In the genomic region with DNA sequence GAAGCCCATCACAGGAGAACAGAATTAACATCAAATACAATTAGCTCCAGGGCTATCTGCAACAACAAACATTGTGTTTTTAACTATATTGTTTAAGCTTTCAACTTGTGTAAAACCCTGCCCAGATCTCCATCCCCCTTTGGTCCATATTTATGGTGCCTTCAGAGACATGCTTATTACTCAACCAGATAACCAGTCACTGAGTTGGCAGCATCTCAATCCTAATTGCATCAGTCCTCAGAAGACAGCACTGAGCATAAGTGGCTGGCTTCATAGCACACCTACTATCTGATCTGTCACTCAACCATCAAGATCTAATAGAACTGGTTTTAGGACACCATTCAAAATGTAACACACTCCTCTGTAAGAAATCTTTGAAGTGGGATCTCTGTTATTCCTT, we compare ENCODE assay signal across 28 mouse cellular contexts. TPM values are rescaled to one million over a fixed set of nuclear protein-coding genes. Genes with fewer than 3 reads are reported as not detected.
A peak's percentile ranks its signal among the peaks of the same experiment; 100 is the strongest.
DNase-seq lines count a peak whose midpoint lies in the region; ATAC-seq and TF ChIP-seq lines count a peak whose summit lies in the region.
"Had no signal": no experiment of that assay in that cellular context is flagged by ENCODE, and none has a peak within 500 bp of the region (broad histone marks: within the 10 kb centered on the region; RNA-seq: fewer than 3 reads in every experiment).

No protein-coding gene starts in this region.

- H3K9ac ChIP-seq in midbrain, embryonic 11.5 days (ENCODE audit: low read length), result no peak overlapping the region
- no peak overlapping the region for H3K9ac ChIP-seq in midbrain, embryonic 13.5 days (replicated peaks)
- H3K9ac ChIP-seq in midbrain, embryonic 14.5 days (replicated peaks; ENCODE audit: low read length), result no peak overlapping the region
- H3K9ac ChIP-seq: embryonic facial prominence, embryonic 12.5 days; forebrain, embryonic 15.5 days; heart, embryonic 12.5 days; hindbrain, embryonic 14.5 days; intestine, embryonic 15.5 days had no signal

- no peak overlapping the region for H3K4me2 ChIP-seq in midbrain, embryonic 11.5 days
- H3K4me2 ChIP-seq in midbrain, embryonic 13.5 days (replicated peaks), result no peak overlapping the region
- no peak overlapping the region for H3K4me2 ChIP-seq in myocyte (ENCODE audit: low read depth)
- H3K4me2 ChIP-seq in midbrain, embryonic 14.5 days (ENCODE audit: low read length), result no peak overlapping the region
- H3K4me2 ChIP-seq: embryonic facial prominence, embryonic 12.5 days; forebrain, embryonic 15.5 days; heart, embryonic 12.5 days; hindbrain, embryonic 14.5 days; intestine, embryonic 15.5 days had no signal

- no peak overlapping the region for H3ac ChIP-seq in myocyte (ENCODE audit: control insufficient read depth, insufficient read length)

- DNase-seq in adrenal gland, postnatal 36 days, result peak; percentile 8 to 11
- DNase-seq in adrenal gland, postnatal 10 days, result no peak
- DNase-seq in midbrain, embryonic 11.5 days (ENCODE audit: low spot score, missing footprints), result peak; percentile 74
- DNase-seq in adipocyte (ENCODE audit: low spot score), result peak; percentile 82
- no peak for DNase-seq in midbrain, embryonic 14.5 days
- DNase-seq in thymus, postnatal 10 days (ENCODE audit: low spot score in 2 of 2), result no peak
- DNase-seq: adrenal gland, adult 8-10 months; cerebellum, adult 11 months; cerebellum, adult 8-10 months; cerebellum, postnatal 14 days; kidney, adult 18-20 months had no signal

- no peaks in the 10 kb centered on the region for H3K9me3 ChIP-seq in midbrain, embryonic 11.5 days (ENCODE audit: control insufficient read depth, low read length)
- H3K9me3 ChIP-seq in midbrain, embryonic 13.5 days, result no peaks in the 10 kb centered on the region
- H3K9me3 ChIP-seq in midbrain, embryonic 14.5 days (ENCODE audit: control insufficient read depth, low read length), result no peaks in the 10 kb centered on the region
- H3K9me3 ChIP-seq: embryonic facial prominence, embryonic 12.5 days; forebrain, embryonic 15.5 days; G1E; heart, embryonic 12.5 days; hindbrain, embryonic 10.5 days; intestine, embryonic 15.5 days had no signal

- ATAC-seq in midbrain, embryonic 11.5 days (ENCODE audit: low FRiP score), result no peak
- no peak for ATAC-seq in midbrain, embryonic 13.5 days
- no peak for ATAC-seq in midbrain, embryonic 14.5 days (ENCODE audit: low FRiP score, low TSS enrichment)
- ATAC-seq: activated CD4-positive, CD25-positive, alpha-beta regulatory T cell, adult 4 months; forebrain, embryonic 15.5 days; intestine, embryonic 15.5 days; Patski had no signal

- no peaks in the 10 kb centered on the region for H3K27me3 ChIP-seq in midbrain, embryonic 11.5 days (ENCODE audit: control insufficient read depth, insufficient read depth, low read length)
- H3K27me3 ChIP-seq in midbrain, embryonic 13.5 days, result no peaks in the 10 kb centered on the region
- H3K27me3 ChIP-seq in myocyte (ENCODE audit: control insufficient read depth, insufficient read depth, insufficient read length), result no peaks in the 10 kb centered on the region
- no peaks in the 10 kb centered on the region for H3K27me3 ChIP-seq in midbrain, embryonic 14.5 days (ENCODE audit: control insufficient read depth, insufficient read depth, low read length)
- H3K27me3 ChIP-seq: embryonic facial prominence, embryonic 12.5 days; forebrain, embryonic 15.5 days; heart, embryonic 12.5 days; intestine, embryonic 15.5 days; Patski had no signal

- no peaks in the 10 kb centered on the region for H3K79me2 ChIP-seq in myocyte (ENCODE audit: control insufficient read depth, insufficient read depth)

- no peaks in the 10 kb centered on the region for H3K4me1 ChIP-seq in midbrain, embryonic 11.5 days (ENCODE audit: control insufficient read depth, insufficient read depth, low read length)
- H3K4me1 ChIP-seq in midbrain, embryonic 13.5 days (replicated peaks), result no peaks in the 10 kb centered on the region
- H3K4me1 ChIP-seq in midbrain, embryonic 14.5 days (ENCODE audit: control insufficient read depth, insufficient read depth, low read length), result no peaks in the 10 kb centered on the region
- H3K4me1 ChIP-seq: embryonic facial prominence, embryonic 12.5 days; forebrain, embryonic 15.5 days; heart, embryonic 12.5 days; hindbrain, embryonic 10.5 days; intestine, embryonic 15.5 days had no signal

- no peak overlapping the region for H3K27ac ChIP-seq in midbrain, embryonic 11.5 days (ENCODE audit: low read depth, low read length)
- no peak overlapping the region for H3K27ac ChIP-seq in midbrain, embryonic 13.5 days
- H3K27ac ChIP-seq in midbrain, embryonic 14.5 days (replicated peaks; ENCODE audit: low read depth, low read length), result no peak overlapping the region
- H3K27ac ChIP-seq: embryonic facial prominence, embryonic 12.5 days; forebrain, embryonic 15.5 days; hindbrain, embryonic 10.5 days; hindbrain, embryonic 14.5 days; intestine, embryonic 15.5 days had no signal

- H3K4me3 ChIP-seq in midbrain, embryonic 11.5 days (ENCODE audit: low read depth, low read length), result no peak overlapping the region
- H3K4me3 ChIP-seq in midbrain, embryonic 13.5 days (replicated peaks), result no peak overlapping the region
- no peak overlapping the region for H3K4me3 ChIP-seq in myocyte
- H3K4me3 ChIP-seq in midbrain, embryonic 14.5 days (replicated peaks; ENCODE audit: low read depth, low read length), result no peak overlapping the region
- H3K4me3 ChIP-seq: embryonic facial prominence, embryonic 12.5 days; forebrain, embryonic 15.5 days; heart, embryonic 12.5 days; hindbrain, embryonic 10.5 days; intestine, embryonic 15.5 days had no signal

- peaks cover 3% of the 10 kb centered on the region; the same call in 1 of the 2 replicates for H3K36me3 ChIP-seq in midbrain, embryonic 11.5 days (ENCODE audit: control insufficient read depth, insufficient read depth, low read length)
- H3K36me3 ChIP-seq in midbrain, embryonic 13.5 days, result peaks cover 36% of the 10 kb centered on the region
- H3K36me3 ChIP-seq in myocyte (ENCODE audit: control insufficient read depth, insufficient read depth), result peaks cover 43% of the 10 kb centered on the region
- H3K36me3 ChIP-seq in midbrain, embryonic 14.5 days (ENCODE audit: control insufficient read depth, insufficient read depth, low read length), result peaks cover 35% of the 10 kb centered on the region

- TF ChIP-seq POLR2A in myocyte (IDR thresholded peaks at IDR 0.05; ENCODE audit: insufficient read length, low read depth), result no peak

TF ChIP-seq in myocyte, 11 proteins besides CTCF, POLR2A, EP300 and RAD21:
- TF ChIP-seq CEBPB (IDR thresholded peaks at IDR 0.05; ENCODE audit: insufficient read depth, poor library complexity, severe bottlenecking) (no peak), MYOD1 (IDR thresholded peaks at IDR 0.05; ENCODE audit: control insufficient read depth in 1 of 3, insufficient read length in 2 of 3, low read depth in 2 of 3) (no peak), POLR2AphosphoS2 (IDR thresholded peaks at IDR 0.05; ENCODE audit: insufficient read length, low read depth) (peak; percentile 45), USF1 (IDR thresholded peaks at IDR 0.05; ENCODE audit: low read depth) (no peak), MAX (IDR thresholded peaks at IDR 0.05; ENCODE audit: low read depth) (no peak)
TF ChIP-seq in myocyte: peak in this region for 1.

RNA-seq across cellular contexts. Expression of a gene that starts 12.5 kb away (rescaled TPM):
- total RNA-seq in adrenal gland, postnatal 36 days (2021), result not detected
- total RNA-seq in adrenal gland, postnatal 10 days (2021), result not detected
- not detected in 2 replicates for polyA plus RNA-seq in midbrain, embryonic 11.5 days (2014; fragmentation: Nextera tagmentation; extraction: Ambion mirVana)
- polyA plus RNA-seq in midbrain, embryonic 13.5 days (2015; fragmentation: Nextera tagmentation; extraction: Ambion mirVana), result not detected in 2 replicates
- polyA plus RNA-seq in myocyte (2012; fragmentation: generic; extraction: Trizol), result 0.04 TPM
- polyA plus RNA-seq in midbrain, embryonic 14.5 days (2014; fragmentation: Nextera tagmentation; extraction: Ambion mirVana), result not detected in 2 replicates
- total RNA-seq: adrenal gland, adult 8-10 months; G1E; gastrocnemius, adult 8-10 months; gastrocnemius, postnatal 4 days; heart, adult 8-10 months; heart, postnatal 25 days had no signal
- polyA plus RNA-seq: brain, embryonic 14.5 days; cortical plate, adult 2 months; embryonic facial prominence, embryonic 12.5 days; forebrain, embryonic 15.5 days; G1E; heart, embryonic 12.5 days; hindbrain, embryonic 14.5 days; intestine, embryonic 15.5 days; Patski had no signal

RNA-seq across cellular contexts. Expression of a gene that starts 20.8 kb away (rescaled TPM):
- total RNA-seq in adrenal gland, postnatal 36 days (2021), result 1 to 10 TPM in 1 of 2 experiments, under 1 TPM in 1; 0.79 to 2.2 TPM
- total RNA-seq in adrenal gland, postnatal 10 days (2021), result 1 to 10 TPM; 7.9 to 8.8 TPM
- polyA plus RNA-seq in midbrain, embryonic 11.5 days (2014; fragmentation: Nextera tagmentation; extraction: Ambion mirVana), result not detected in 2 replicates
- polyA plus RNA-seq in midbrain, embryonic 13.5 days (2015; fragmentation: Nextera tagmentation; extraction: Ambion mirVana), result not detected in 2 replicates
- 10.4 TPM for polyA plus RNA-seq in myocyte (2012; fragmentation: generic; extraction: Trizol)
- polyA plus RNA-seq in midbrain, embryonic 14.5 days (2014; fragmentation: Nextera tagmentation; extraction: Ambion mirVana), result 1.6 TPM in 1 of 2 replicates, not detected in the other
- total RNA-seq: gastrocnemius, adult 8-10 months; gastrocnemius, postnatal 4 days; heart, postnatal 25 days had no signal
- polyA plus RNA-seq: forebrain, embryonic 15.5 days; G1E; heart, embryonic 12.5 days; hindbrain, embryonic 10.5 days; hindbrain, embryonic 14.5 days had no signal

RNA-seq across cellular contexts. Expression of a gene that starts 36.6 kb away (rescaled TPM):
- 10 to 100 TPM; 62.2 to 78.5 TPM for total RNA-seq in adrenal gland, postnatal 36 days (2021)
- 10 to 100 TPM; 54.9 to 58.4 TPM for total RNA-seq in adrenal gland, postnatal 10 days (2021)
- 8.5 and 10.6 TPM in 2 replicates for polyA plus RNA-seq in midbrain, embryonic 11.5 days (2014; fragmentation: Nextera tagmentation; extraction: Ambion mirVana)
- 17.6 and 19.9 TPM in 2 replicates for polyA plus RNA-seq in midbrain, embryonic 13.5 days (2015; fragmentation: Nextera tagmentation; extraction: Ambion mirVana)
- 74.2 TPM for polyA plus RNA-seq in myocyte (2012; fragmentation: generic; extraction: Trizol)
- 13.7 and 17.0 TPM in 2 replicates for polyA plus RNA-seq in midbrain, embryonic 14.5 days (2014; fragmentation: Nextera tagmentation; extraction: Ambion mirVana)

RNA-seq across cellular contexts. Expression of a gene that starts 46.6 kb away (rescaled TPM):
- total RNA-seq in adrenal gland, postnatal 36 days (2021), result 10 to 100 TPM; 11.0 to 12.7 TPM
- 10 to 100 TPM in 1 of 2 experiments, 1 to 10 TPM in 1; 9.8 to 15.1 TPM for total RNA-seq in adrenal gland, postnatal 10 days (2021)
- polyA plus RNA-seq in midbrain, embryonic 11.5 days (2014; fragmentation: Nextera tagmentation; extraction: Ambion mirVana), result 3.6 and 4.0 TPM in 2 replicates
- polyA plus RNA-seq in midbrain, embryonic 13.5 days (2015; fragmentation: Nextera tagmentation; extraction: Ambion mirVana), result 2.5 and 3.6 TPM in 2 replicates
- polyA plus RNA-seq in myocyte (2012; fragmentation: generic; extraction: Trizol), result 10.2 TPM
- 1.6 and 2.7 TPM in 2 replicates for polyA plus RNA-seq in midbrain, embryonic 14.5 days (2014; fragmentation: Nextera tagmentation; extraction: Ambion mirVana)
- polyA plus RNA-seq: activated CD4-positive, CD25-positive, alpha-beta regulatory T cell, adult 4 months; G1E had no signal

Comparison
In these comparisons a context has a peak if more than half of its experiments do, and no peak if none do; other contexts are left out.
1. DNase-seq: peak in adrenal gland, postnatal 36 days (2 of 2), midbrain, embryonic 11.5 days (single experiment) and adipocyte (single experiment); none in adrenal gland, postnatal 10 days (single experiment), midbrain, embryonic 14.5 days (single experiment) and thymus, postnatal 10 days (0 of 2).